Mouse (Mus musculus) intestine, embryonic 14.5 days (tissue): ENCODE data around the gene Mpc1. TPM values are rescaled to one million over a fixed set of nuclear protein-coding genes. Genes with fewer than 3 reads are reported as not detected.
"Not testable (repeated sequence)": the region's sequence is repeated elsewhere in the genome, so short reads cannot be mapped to it uniquely, and the experiment has no call there.

ENCODE experiments used
- ATAC-seq: fragments of 200-750 bp; cut with Nextera tagmentation; replicated peaks from 2 replicates; pipeline ENCODE4 v1.8.0; 2017; ENCODE audit warnings: low read depth, moderate number of reproducible peaks, moderate TSS enrichment, moderate library complexity; ENCODE audit not compliant: low FRiP score, low TSS enrichment
- DNase-seq: peaks from one replicate; pipeline ENCODE4 v3.0.0-alpha.2; 2018; ENCODE audit warnings: low spot score
- H3K27ac ChIP-seq: fragments of 300-500 bp; sonication (generic); 2 replicates; pipeline ENCODE4 v1.5.1; 2014; ENCODE audit warnings: low read depth, mild to moderate bottlenecking, control low read depth
- H3K27me3 ChIP-seq: fragments of 300-500 bp; sonication (generic); replicated peaks from 2 replicates; pipeline ENCODE4 v1.6.1; 2014; ENCODE audit warnings: low read length, control low read depth; ENCODE audit not compliant: control insufficient read depth, insufficient read depth
- H3K36me3 ChIP-seq: fragments of 300-500 bp; sonication (generic); 2 replicates; pipeline ENCODE4 v1.6.1; 2014; ENCODE audit warnings: low read length, control low read depth; ENCODE audit not compliant: control insufficient read depth, insufficient read depth
- H3K4me1 ChIP-seq: fragments of 300-500 bp; sonication (generic); replicated peaks from 2 replicates; pipeline ENCODE4 v1.6.1; 2014; ENCODE audit warnings: low read length, control low read depth, mixed read lengths; ENCODE audit not compliant: control insufficient read depth, insufficient read depth
- H3K4me2 ChIP-seq: fragments of 300-500 bp; sonication (generic); 2 replicates; pipeline ENCODE4 v1.6.1; 2014; ENCODE audit warnings: low read length
- H3K4me3 ChIP-seq: fragments of 300-500 bp; sonication (generic); 2 replicates; pipeline ENCODE4 v1.5.1; 2014; ENCODE audit warnings: low read depth, low read length, control low read depth, mixed read lengths
- H3K9ac ChIP-seq: fragments of 300-500 bp; sonication (generic); 2 replicates; pipeline ENCODE4 v1.6.1; 2014; ENCODE audit warnings: mild to moderate bottlenecking, low read length
- H3K9me3 ChIP-seq: fragments of 300-500 bp; sonication (generic); 2 replicates; pipeline ENCODE4 v1.6.1; 2016; ENCODE audit warnings: low read length, control low read depth; ENCODE audit not compliant: control insufficient read depth
- WGBS: fragments of 180-500 bp; shearing (Covaris S2); extraction: QIAGEN DNeasy Blood & Tissue Kit; methylation state at CpG from one replicate; pipeline ENCODE4 v1.1.7; 2014; 5-methylcytosine and 5-hydroxymethylcytosine counted together
- polyA plus RNA-seq: library from polyadenylated mRNA; unstranded; fragments of >200 nt; fragmentation: Nextera tagmentation; extraction: Ambion mirVana; gene quantifications from 2 replicates; pipeline ENCODE4 v1.2.1, GENCODE M21; 2014

Mpc1 gene
- polyA plus RNA-seq, 1 experiment from 2014 or later = 168 TPM

DNA sequence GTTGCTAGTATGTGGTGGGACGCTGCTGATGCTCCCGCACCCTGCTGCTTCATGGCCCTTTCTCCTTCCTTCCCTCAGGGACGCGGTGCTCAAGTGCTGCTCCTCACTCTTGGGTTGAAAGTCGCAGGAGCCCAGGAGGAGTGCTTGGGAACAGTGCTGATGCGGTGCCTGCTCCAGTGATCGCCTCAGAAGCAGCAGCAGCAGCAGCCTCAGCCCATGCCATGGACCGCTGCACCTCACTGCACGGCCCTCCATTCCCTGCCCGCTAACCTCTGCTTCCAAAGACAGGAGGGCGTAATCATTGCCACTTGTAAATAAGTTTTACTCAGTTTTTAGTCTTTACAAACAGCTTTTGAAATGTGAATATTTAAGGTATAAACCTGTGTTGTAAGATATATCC is 44.2 kb downstream of the Mpc1 start:
- H3K36me3 ChIP-seq = peaks cover 13% of the 10 kb centered on the region; the same call in 1 of the 2 replicates
- not testable (repeated sequence) for H3K4me2 ChIP-seq, H3K9ac ChIP-seq, H3K4me3 ChIP-seq, H3K27me3 ChIP-seq, DNase-seq, H3K9me3 ChIP-seq, ATAC-seq, H3K4me1 ChIP-seq, H3K27ac ChIP-seq
- 90% methylated on average over 10 of the region's 11 CpGs for WGBS

DNA sequence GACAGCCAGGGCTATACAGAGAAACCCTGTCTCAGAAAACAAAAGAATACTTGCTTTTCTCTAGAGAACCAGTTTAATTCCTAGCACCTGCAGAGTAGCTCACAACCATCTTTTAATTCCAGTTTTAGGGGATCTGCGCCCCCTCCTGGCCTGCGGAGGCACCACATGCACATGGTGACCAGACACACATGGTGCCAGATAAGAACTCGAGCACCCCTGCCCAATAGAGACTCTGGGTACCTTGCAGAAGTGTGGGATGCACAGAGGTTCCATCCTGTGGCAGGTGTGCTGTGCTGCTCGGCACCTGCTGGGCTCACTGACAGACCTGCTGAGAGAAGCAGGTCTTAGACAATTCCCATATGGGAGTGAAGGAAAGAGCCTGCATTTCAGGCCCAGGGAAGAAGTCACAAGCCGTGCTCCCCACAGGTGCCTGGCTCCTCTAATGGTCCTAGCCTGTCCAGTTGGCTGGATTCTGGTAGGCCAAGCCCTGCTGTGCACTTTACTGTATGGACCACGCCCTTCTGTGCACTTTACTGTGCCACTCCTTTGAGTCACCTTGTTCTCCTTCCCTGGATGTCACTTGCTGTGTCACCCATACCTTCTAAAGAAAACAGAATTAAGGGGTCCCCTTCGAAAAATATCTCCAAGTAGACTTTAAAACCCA is 45.9 kb downstream of the Mpc1 start:
- 68% methylated on average over 7 of the region's 7 CpGs for WGBS
- no peak for DNase-seq
- H3K9ac ChIP-seq = no peak overlapping the region
- no peak overlapping the region for H3K4me3 ChIP-seq
- peaks cover 13% of the 10 kb centered on the region; the same call in 1 of the 2 replicates for H3K36me3 ChIP-seq
- no peak for ATAC-seq
- H3K27ac ChIP-seq = no peak overlapping the region
- no peaks in the 10 kb centered on the region for H3K27me3 ChIP-seq
- H3K9me3 ChIP-seq = no peaks in the 10 kb centered on the region
- no peaks in the 10 kb centered on the region for H3K4me1 ChIP-seq
- no peak overlapping the region for H3K4me2 ChIP-seq

DNA sequence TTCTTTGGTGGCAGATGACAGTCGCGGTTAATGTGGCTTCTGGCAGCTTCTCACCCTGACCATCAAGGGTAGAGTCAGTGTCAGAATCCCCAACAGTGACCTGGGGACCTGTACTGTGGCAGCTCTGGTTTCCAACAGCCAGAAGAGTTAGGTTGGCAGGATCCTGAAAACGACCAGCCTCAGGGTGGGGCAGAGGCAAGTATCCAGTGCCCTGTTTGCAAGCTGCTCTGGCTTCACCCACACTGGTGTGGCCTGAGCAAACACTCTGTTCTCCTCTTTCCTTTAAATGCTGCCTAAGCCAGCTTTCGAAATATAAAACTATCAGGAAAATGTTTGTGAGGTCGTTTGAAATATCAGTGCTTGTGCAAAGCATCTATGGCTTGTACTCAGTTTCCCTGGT is 47.9 kb downstream of the Mpc1 start:
- no peaks in the 10 kb centered on the region for H3K9me3 ChIP-seq
- no peaks in the 10 kb centered on the region for H3K4me1 ChIP-seq
- H3K27me3 ChIP-seq = no peaks in the 10 kb centered on the region
- no peak overlapping the region for H3K4me3 ChIP-seq
- H3K27ac ChIP-seq = no peak overlapping the region
- no peak overlapping the region for H3K4me2 ChIP-seq
- WGBS = 82% methylated on average over 5 of the region's 5 CpGs
- no peak overlapping the region for H3K9ac ChIP-seq
- ATAC-seq (no peak), DNase-seq (no peak)
- peaks cover 8% of the 10 kb centered on the region; the same call in 1 of the 2 replicates for H3K36me3 ChIP-seq

DNA sequence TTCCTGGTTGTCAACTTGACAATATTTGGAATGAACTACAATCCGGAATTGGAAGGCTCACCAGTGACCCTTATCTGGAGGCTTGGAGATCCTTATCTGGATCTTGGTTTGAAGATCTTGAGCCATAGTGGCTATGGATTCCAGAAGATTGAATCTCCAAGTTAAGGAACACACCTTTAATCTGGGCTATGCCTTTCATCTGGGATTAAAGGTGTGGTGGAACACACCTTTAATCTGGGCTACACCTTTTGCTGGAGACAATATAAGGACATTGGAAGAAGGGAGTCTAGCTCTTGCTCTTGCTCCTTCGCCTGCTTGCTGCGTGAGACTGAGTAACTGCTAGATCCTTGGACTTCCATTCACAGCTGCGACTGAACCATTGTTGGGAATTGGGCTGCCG is 54.5 kb downstream of the Mpc1 start, which contains the start of gene Prr18:
Gene Prr18 (plus strand): TSS at position 301 of the 400 bp plus-strand sequence.
- not testable (repeated sequence) for DNase-seq, H3K36me3 ChIP-seq, H3K27ac ChIP-seq, H3K4me1 ChIP-seq, H3K9ac ChIP-seq, H3K4me2 ChIP-seq, H3K9me3 ChIP-seq, ATAC-seq, H3K4me3 ChIP-seq
- no CpG with 5 or more reads among the region's 5 CpGs for WGBS
- peaks cover 39% of the 10 kb centered on the region for H3K27me3 ChIP-seq

DNA sequence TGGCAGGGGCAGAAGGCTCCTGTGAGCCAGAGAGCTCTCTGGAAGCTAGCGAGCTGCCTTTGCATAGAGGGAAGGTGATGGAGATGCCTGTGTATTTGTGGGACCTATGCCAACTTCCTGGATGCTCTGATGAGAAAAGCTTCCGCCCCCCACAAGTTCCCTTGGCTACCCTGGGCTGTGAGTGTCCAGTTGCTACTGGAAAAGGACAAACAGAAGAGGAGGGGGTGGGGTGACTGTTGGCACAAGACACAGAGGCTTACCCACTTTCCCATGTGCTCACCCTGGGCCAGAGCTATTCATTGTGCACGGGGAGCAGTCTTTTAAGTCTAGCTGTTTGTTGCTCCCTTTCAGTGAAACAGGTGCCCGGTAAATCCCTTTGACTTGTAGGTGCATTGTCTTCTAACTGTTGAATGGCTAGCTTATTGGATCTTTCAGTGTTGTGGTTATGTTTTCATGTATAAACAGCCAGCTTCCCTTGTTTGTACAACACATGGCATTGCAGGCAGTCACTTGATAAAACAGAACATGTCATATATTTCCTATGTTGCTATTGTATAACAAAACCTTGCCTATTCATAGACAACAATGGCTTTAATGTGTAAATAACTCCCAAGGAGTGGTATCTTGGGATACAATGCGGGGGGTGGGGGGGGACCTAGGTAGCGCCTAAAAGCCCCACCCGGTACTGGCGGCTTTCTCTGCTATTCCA is 57.1 kb downstream of the Mpc1 start:
- ATAC-seq (no peak), DNase-seq (no peak)
- Histone ChIP-seq H3K36me3 (no peaks in the 10 kb centered on the region), H3K9me3 (no peaks in the 10 kb centered on the region), H3K4me2 (peak overlapping the region; percentile 98), H3K4me1 (peaks cover 4% of the 10 kb centered on the region; the same call in 1 of the 2 replicates), H3K4me3 (peak overlapping the region; percentile 51), H3K27ac (no peak overlapping the region), H3K9ac (no peak overlapping the region), H3K27me3 (peaks cover 47% of the 10 kb centered on the region)
- 27% methylated on average over 8 of the region's 8 CpGs for WGBS

DNA sequence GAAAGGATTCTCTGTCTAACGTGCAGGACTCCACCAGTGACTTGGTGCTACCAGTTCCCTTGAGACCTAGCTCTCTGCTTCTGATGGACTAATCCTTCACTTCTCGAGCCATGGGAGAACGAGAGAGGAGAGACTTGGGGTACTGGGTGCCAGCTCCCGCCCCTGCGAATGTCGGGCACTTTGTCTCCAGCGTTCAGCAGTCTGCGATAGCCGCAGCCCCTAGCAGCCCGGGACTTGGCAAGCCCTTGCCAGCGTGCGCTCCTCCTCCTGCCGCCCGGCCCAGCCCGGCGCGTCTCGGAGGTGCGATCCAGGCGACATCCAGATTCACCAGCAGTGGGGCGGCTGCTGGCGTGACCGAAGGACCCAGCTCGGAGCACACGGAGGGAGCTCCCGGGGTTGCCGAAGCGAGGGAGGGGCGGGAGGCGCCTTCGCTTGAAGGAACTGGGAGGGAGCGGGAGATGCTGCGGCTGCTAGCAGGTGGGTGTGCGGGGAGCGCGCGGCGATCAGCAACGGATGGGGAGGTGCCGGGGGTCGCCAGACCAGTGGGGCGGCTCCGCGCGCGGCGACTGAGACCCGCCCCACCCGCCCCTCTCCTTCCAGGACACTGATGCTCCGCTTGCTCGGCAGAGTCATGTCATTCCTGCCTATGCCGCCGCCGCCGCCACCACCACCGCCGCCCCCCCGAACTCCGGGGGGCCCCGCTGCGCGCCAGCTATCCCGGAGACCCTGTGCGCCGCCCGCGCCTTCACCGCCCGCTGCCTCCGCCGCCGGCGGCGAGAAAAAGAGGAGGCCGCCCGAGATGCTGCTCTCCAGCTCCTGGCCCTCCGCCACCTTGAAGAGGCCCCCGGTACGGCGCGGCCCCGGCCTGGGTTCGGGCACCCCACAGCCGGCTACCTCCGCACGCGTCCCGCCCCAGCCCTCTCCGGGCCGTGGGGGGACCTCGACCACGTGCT is 58.0 kb downstream of the Mpc1 start:
- H3K27ac ChIP-seq = no peak overlapping the region
- ATAC-seq = peak; percentile 79
- under 1% methylated on average over 46 of the region's 92 CpGs for WGBS
- H3K36me3 ChIP-seq = no peaks in the 10 kb centered on the region
- peak overlapping the region; percentile 51 for H3K4me3 ChIP-seq
- peaks cover 4% of the 10 kb centered on the region; the same call in 1 of the 2 replicates for H3K4me1 ChIP-seq
- H3K9ac ChIP-seq = peak overlapping the region; percentile 43
- DNase-seq = peak; percentile 73
- peak overlapping the region; percentile 98 for H3K4me2 ChIP-seq
- no peaks in the 10 kb centered on the region for H3K9me3 ChIP-seq
- H3K27me3 ChIP-seq = peaks cover 47% of the 10 kb centered on the region

DNA sequence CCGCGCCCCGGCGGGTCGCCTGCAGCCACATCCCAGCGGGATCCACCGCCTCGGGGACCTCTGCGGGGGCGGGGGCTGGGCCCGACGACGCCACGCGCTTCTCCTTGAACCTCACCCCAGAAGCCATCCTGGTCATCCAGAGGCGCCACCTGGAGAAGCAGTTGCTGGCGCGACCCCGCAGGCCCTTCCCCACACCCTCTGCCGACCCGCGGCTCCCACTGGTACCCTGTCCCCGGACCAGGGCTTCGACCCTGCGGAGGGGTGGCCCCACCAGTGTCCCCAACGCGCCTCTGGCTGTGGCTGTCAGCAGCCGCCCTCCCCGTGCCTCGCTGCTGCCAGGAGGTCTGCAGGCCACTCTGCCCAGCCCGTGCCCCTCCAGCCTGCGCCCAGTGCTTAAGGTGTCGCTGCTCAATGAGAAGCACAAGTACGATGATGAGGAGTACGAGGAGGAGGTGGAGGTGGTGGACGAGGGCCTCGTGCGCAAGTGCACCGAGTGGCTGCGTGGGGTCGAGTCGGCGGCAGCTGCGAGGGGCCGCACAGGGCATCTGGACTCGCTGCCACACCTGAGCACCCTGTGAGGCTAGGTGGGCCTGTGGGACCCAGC is 58.8 kb downstream of the Mpc1 start:
- H3K27ac ChIP-seq = no peak overlapping the region
- no peaks in the 10 kb centered on the region for H3K9me3 ChIP-seq
- peak overlapping the region; percentile 51 for H3K4me3 ChIP-seq
- ATAC-seq = peak; percentile 32; the same call in 1 of the 2 replicates
- peak overlapping the region; percentile 98 for H3K4me2 ChIP-seq
- peaks cover 47% of the 10 kb centered on the region for H3K27me3 ChIP-seq
- peaks cover 4% of the 10 kb centered on the region; the same call in 1 of the 2 replicates for H3K4me1 ChIP-seq
- WGBS = 10% methylated on average over 42 of the region's 46 CpGs
- H3K36me3 ChIP-seq = no peaks in the 10 kb centered on the region
- H3K9ac ChIP-seq = peak overlapping the region; percentile 43
- DNase-seq = peak; percentile 62

DNA sequence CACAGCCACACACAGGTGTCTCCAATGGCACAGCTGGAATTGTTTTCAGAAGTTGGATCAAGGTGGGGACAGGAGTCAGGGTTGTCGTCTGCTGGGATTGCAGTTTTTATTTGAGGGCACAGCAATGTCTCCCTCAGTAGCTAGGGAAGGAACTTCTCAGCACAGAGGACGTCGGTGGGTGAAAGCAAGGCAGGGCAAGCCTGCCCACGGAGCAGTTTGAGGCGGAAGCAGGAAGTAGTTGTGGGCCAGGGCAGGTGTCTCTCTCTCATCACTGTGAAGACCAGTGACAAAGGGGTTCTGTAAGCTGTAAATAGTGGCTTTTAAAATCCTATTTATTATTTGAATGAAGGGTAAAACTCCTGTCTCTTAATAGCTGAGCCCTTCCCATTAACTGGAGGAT is 60.0 kb downstream of the Mpc1 start:
- Histone ChIP-seq H3K9me3 (no peaks in the 10 kb centered on the region), H3K4me2 (no peak overlapping the region), H3K4me3 (no peak overlapping the region), H3K27me3 (peaks cover 47% of the 10 kb centered on the region), H3K27ac (no peak overlapping the region), H3K36me3 (no peaks in the 10 kb centered on the region), H3K4me1 (peaks cover 4% of the 10 kb centered on the region; the same call in 1 of the 2 replicates), H3K9ac (no peak overlapping the region)
- ATAC-seq = no peak
- DNase-seq = no peak
- WGBS = 46% methylated on average over 5 of the region's 5 CpGs
